Mouse (Mus musculus) CD4-positive, CD25-positive, alpha-beta regulatory T cell, adult 4 months (primary cell): ENCODE data around the gene Fzd10. TPM values are rescaled to one million over a fixed set of nuclear protein-coding genes. Genes with fewer than 3 reads are reported as not detected.

Experiments used
- ATAC-seq: one replicate; pipeline ENCODE4 v1.8.0; 2017
- polyA plus RNA-seq, 2 experiments: library from polyadenylated mRNA; unstranded; fragments of 100-300 nt; shearing (Covaris generic); gene quantifications; one replicate each; pipeline ENCODE4 v1.2.1; 2017

Gene Fzd10
- polyA plus RNA-seq, 2 experiments from 2014 or later: not detected

GRCm38 (mm10) chr5:128601036-128602019, 684 bp downstream of the Fzd10 start:
- no peak for ATAC-seq

- ATAC-seq: no peak
Observed at GRCm38 (mm10) chr5:128603693-128604092, 3.0 kb downstream of the Fzd10 start.

- ATAC-seq: no peak
Observed at GRCm38 (mm10) chr5:128606596-128606995, 6.0 kb downstream of the Fzd10 start.

GRCm38 (mm10) chr5:128609091-128609490, 8.4 kb downstream of the Fzd10 start:
- ATAC-seq: no peak

GRCm38 (mm10) chr5:128617621-128618020, 17.0 kb downstream of the Fzd10 start:
- no peak for ATAC-seq

GRCm38 (mm10) chr5:128619987-128620386, 19.3 kb downstream of the Fzd10 start:
- no peak for ATAC-seq

- no peak for ATAC-seq
Observed at GRCm38 (mm10) chr5:128620408-128620807, 19.8 kb downstream of the Fzd10 start.

- no peak for ATAC-seq
Observed at GRCm38 (mm10) chr5:128627763-128628162, 27.1 kb downstream of the Fzd10 start.

GRCm38 (mm10) chr5:128636648-128637047, 36.0 kb downstream of the Fzd10 start:
- ATAC-seq: no peak

- ATAC-seq: no peak
Observed at GRCm38 (mm10) chr5:128637071-128638015, 36.7 kb downstream of the Fzd10 start.

- no peak for ATAC-seq
Observed at GRCm38 (mm10) chr5:128638716-128639115, 38.1 kb downstream of the Fzd10 start.

GRCm38 (mm10) chr5:128643065-128643464, 42.4 kb downstream of the Fzd10 start:
- ATAC-seq: no peak

- no peak for ATAC-seq
Observed at GRCm38 (mm10) chr5:128645720-128646119, 45.1 kb downstream of the Fzd10 start.

GRCm38 (mm10) chr5:128646286-128646685, 45.6 kb downstream of the Fzd10 start:
- no peak for ATAC-seq

- ATAC-seq: no peak
Observed at GRCm38 (mm10) chr5:128647221-128647730, 46.6 kb downstream of the Fzd10 start.

- no peak for ATAC-seq
Observed at GRCm38 (mm10) chr5:128649336-128649897, 48.8 kb downstream of the Fzd10 start.

Other genes with a start within 250 kb of the Fzd10 start
- gene Tmem132d, start 167.8 kb upstream of the Fzd10 start, polyA plus RNA-seq: not detected
- under 1 TPM in 1 of 2 experiments, not detected in 1; 0.11 TPM for gene Piwil1, start 101.7 kb downstream of the Fzd10 start, polyA plus RNA-seq